Mouse (Mus musculus) stomach, postnatal 0 days (tissue): ENCODE results near the gene Morf4l1.

ENCODE experiments used
- CTCF ChIP-seq: IDR thresholded peaks from 2 replicates; pipeline ENCODE4 v1.5.1; 2016; ENCODE audit warnings: antibody characterized with exemption, low read depth, mild to moderate bottlenecking, moderate library complexity
- EP300 ChIP-seq: optimal IDR thresholded peaks from 2 replicates; pipeline ENCODE3; 2016; ENCODE audit warnings: antibody characterized with exemption

DNA sequence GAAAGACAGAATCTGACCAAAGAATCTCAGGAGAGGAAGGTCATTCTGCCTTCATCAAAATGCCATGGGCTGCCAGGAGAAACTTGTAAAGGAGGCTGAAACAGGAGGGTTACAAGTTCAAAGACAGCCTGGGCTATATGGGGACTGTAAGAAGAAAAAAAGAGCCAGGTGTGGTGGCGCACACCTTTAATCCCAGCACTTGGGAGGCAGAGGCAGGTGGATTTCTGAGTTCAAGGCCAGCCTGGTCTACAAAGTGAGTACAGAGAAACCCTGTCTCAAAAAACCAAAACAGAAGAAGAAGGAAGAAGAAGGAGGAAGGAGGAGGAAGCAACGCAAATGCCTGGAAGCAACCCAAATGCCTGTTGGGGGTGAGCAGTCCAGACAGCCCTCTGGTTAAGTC is 60.7 kb downstream of the Morf4l1 start, which contains the start of gene Ctsh:
- TF ChIP-seq CTCF (no peak), EP300 (no peak)
